Mouse (Mus musculus) ovary, postnatal 36 days (tissue): ENCODE data around the gene Olfr1359.
"Not testable (repeated sequence)": the region's sequence is repeated elsewhere in the genome, so short reads cannot be mapped to it uniquely, and the experiment has no call there.

Experiments
- DNase-seq: peaks from one replicate; pipeline ENCODE4 v3.0.0; 2022; ENCODE audit warnings: low spot score, mixed read lengths

Gene Olfr1359

DNA sequence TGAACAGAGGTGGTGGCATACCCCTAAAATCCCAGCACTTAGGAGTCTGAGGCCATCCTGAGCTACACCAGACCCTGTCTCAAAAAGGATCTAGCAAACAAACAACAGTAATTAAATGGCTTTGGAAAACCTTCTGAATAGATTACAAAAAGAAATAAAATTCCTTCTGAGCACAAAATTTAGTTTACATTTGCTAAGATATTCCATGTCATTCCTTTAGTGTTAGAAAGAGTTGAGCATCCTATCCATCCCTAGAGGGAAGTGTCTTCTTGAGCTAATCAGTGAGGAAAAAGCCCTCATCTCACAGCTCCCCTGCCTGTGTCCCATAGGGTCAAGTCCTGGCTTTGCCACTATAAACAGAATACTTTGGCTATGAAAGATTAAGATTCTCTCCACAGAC, at the start of gene Olfr1359:
TSS of gene Olfr1359 (plus strand) at position 301 of the 400 bp plus-strand sequence.
- no peak for DNase-seq

DNA sequence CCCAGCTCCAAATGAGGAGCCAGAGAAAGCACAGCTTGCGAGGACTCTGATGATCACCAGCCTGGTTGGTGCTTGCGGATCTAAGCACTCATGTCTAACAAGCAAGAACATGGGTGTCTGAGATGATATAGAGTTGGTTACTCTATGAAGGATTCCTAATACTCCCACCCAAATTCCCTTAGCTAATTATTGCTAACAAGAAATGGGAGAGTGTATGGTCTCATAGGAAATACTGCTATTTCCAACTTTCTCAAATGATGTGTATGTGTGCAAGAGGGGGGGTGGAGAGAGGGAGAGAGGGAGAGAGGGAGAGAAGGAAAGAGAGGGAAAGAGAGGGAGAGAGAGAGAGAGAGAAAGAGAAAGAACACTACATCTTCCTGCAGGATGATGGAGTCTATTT, 34.6 kb upstream of the Olfr1359 start, which contains the start of gene Olfr1361:
TSS of gene Olfr1361 (minus strand) at position 101 of the 400 bp plus-strand sequence.
- no peak for DNase-seq

DNA sequence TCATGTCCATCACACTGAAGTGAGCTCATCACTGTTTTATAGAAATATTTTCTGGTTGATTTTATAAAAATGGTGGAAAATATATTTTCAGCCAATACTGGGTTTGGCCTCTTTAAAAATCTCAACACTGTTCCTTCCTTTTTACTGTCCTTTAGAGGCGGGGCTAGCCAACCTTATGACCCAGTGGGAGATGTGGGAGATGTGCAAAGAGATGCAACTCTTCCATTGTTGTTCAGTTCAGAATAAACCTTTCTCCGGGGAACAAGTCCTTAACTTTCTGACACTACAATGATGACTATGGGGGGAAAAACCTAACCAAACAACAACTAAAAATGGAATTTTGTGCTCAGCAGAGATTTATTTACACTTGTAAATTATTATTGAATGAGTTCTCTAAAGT, 20.6 kb upstream of the Olfr1359 start, which contains the start of gene Olfr1360:
TSS of gene Olfr1360 (minus strand) at position 101 of the 400 bp plus-strand sequence.
- no peak for DNase-seq

DNA sequence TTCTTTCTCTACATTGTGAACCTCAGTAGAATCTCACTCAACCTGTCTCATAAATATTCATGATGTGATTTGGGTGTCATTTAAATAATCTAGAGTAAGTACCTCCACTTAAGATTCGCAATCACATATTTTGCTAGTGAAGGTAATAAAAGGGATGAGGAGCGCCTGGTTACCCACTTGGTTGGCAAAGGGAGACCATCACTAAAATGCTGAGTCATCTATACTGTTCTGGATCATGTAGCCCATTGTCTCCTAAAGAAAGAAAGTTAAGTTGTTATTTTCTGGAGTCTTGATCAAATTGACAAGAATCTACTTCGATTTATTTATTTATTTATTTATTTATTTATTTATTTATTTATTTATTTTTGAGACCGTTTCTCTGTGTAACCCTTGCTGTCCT, 8.8 kb downstream of the Olfr1359 start:
- DNase-seq, result no peak

DNA sequence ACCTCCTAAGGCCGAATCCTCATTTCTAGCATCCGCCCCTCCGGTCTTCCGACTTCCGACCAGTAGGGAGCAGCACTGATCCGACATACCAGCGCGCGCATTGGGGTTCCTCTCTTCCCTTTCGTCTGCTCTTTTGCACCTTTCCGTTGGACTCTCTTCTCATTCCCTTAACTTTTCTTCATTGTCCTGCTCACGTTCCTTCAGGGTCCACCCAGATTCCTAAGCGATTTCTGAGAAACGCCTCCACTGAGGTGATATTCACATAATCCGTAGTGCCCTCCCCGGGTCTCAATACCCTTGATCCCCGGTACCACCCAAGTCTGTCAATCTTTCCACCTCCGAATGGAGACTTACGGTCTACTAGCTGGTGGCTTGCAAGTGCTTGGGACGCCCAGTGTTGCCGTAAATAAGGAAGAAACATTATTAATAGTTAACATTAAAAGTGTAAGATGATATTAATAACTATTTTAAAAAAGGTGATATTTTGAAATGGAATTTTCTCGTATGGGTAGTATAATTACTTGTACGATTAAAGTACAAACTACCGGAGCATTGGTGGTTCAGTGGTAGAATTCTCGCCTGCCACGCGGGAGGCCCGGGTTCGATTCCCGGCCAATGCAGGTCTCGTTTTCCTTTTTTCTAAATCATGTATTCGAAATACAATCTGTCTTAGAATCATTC, 12.3 kb downstream of the Olfr1359 start:
- DNase-seq, result peak; percentile 82

DNA sequence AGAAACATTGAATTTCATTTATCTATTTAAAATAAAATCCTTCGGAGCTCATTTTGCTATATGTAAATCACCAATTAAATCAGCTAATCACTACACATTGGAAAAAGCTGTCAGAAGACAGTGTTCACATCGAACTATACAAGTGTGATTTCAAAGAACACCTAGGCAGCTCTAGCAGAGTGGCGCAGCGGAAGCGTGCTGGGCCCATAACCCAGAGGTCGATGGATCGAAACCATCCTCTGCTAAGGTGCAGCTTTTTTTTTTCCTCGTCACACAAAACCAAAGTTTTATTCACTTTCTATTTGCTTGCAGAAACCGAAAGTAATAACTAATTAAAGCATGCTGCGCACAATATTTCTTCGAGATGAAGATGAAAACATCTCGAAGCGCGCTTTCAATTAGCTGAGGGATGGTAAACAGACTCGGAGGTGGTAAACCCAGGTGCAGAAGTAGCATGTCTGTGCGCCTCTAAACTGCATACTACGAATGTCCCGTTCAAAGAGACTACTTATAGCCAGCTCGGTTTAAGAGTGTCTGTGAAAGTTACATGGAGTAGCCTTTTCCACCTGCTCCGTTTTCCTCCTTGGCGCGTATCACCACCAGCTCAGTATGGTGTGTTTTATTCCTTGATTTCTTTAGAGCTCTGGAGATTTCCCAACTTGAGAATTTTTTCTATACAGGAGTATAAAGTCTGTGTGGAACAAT, 13.1 kb downstream of the Olfr1359 start:
- peak; percentile 67 for DNase-seq

DNA sequence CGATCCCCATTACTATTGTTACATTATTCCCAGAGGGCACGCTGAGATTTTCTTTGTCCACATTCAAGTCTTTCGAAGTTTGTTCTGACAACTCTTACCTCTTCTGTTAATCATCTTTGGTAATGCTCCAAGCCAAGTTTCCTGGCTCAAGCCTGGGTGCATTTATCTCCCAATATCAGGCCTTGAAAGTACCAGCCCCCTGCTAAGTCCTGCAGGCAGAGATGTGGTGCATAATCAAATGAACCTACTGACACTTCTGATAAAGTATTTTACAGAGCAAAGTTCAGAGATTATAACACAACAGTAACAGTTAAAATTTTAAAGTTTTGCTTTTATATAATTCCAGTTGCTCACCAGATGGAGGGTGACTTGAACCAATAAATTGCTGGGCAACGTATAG, 13.8 kb downstream of the Olfr1359 start:
- DNase-seq, result no peak

DNA sequence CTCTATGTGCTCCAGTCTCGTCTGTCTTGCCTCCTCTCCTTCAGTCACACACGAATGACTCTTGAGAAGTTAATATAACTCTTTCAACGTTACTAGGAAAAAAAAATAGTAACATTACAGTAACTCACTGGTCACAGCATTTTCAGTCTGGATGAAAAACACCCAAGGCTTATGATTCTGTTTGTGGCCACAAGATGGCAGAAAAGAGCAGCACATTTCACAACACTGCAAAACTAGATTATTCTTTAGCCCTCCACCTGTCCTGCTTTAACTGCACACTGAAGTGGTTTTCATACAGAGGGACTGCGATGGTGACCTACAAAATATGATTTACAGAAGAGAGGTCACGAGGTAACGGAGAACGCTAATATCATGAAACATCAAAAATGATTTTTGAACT, 16.8 kb downstream of the Olfr1359 start:
- peak; percentile 30 for DNase-seq

DNA sequence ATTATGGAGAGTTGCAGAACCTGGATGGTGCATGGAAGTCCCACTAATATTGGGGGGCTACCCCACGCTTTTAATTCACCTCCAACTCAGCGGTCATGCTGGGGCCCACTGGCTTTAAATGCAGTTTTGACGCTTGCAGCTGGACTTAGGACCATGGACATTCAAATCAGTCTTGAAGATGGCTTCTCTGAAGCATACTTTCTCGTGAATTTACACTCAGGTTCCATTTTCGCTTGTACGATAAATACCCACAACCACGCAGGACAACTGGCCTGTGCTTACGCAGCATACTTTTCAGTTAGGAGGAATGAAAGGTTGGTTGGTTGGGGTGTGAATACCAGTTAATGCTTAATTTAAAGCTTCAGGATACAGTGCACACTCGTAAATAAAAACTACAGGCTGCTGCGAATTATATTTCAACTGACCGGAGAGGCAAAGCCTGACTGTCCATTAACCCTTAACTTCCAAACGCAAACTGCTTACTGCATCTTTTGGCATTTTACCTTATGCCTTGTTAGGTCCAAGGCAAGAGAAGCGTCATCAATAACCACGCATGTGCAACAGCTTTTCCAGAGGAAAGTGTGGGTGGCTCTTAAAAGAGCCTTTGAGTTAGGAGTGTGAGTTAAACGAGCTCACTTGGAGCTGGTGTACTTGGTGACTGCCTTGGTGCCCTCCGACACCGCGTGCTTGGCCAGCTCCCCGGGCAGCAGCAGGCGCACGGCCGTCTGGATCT, 17.4 kb downstream of the Olfr1359 start:
- DNase-seq, result no peak

DNA sequence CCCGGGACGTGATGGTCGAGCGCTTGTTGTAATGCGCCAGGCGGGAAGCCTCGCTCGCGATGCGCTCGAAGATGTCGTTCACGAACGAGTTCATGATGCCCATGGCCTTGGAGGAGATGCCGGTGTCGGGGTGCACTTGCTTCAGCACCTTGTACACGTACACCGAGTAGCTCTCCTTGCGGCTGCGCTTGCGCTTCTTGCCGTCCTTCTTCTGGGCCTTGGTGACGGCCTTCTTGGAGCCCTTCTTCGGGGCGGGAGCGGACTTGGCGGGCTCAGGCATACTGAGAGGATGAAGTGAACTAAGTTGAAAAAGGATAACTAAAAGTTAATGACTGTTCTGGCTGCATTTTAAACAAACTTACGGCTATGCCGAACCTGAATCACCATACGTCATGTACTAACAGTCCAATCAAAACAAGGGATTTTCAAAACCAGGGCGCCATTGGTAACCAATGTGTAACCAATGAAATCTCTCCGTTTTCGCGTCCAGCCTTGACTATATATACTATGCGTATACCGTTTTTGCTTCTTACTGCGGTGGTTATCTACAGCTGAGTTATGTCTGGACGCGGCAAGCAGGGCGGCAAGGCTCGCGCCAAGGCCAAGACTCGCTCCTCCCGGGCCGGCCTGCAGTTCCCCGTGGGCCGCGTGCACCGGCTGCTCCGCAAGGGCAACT, 18.1 kb downstream of the Olfr1359 start, which contains the start of the genes Hist1h2bl and Hist1h2ai:
TSS of gene Hist1h2bl (minus strand) at position 280 of the 676 bp plus-strand sequence.
TSS of gene Hist1h2ai (plus strand) at position 559 of the 676 bp plus-strand sequence.
- peak; percentile 69 for DNase-seq

DNA sequence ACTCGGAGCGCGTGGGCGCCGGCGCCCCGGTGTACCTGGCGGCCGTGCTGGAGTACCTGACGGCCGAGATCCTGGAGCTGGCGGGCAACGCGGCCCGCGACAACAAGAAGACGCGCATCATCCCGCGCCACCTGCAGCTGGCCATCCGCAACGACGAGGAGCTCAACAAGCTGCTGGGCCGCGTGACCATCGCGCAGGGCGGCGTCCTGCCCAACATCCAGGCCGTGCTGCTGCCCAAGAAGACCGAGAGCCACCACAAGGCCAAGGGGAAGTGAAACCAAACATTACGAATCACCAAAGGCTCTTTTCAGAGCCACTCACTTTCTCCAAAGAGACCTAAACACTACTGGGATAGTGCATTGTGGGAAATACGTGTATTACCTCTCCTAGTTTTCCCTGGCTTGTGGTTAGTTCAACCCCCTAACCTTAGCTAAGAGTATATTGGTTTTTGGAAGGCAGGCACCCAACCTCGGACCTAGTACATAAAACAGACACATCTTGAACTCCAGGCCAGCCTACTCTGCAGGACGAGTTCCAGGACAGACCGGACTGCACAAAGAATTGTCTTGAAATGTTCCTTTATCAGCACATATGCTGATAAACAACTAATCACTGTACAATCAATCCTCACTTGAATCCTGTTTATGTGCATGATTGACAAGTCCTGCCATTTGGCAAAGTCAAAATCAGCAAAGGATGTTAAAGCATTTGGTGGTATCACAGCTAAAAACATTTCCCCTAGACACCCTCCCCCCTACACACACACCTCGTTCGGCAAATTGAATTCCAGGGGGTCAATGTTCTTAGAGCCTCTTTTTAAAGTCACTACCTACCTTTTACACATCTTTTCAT, 18.9 kb downstream of the Olfr1359 start:
- not testable (repeated sequence) for DNase-seq

DNA sequence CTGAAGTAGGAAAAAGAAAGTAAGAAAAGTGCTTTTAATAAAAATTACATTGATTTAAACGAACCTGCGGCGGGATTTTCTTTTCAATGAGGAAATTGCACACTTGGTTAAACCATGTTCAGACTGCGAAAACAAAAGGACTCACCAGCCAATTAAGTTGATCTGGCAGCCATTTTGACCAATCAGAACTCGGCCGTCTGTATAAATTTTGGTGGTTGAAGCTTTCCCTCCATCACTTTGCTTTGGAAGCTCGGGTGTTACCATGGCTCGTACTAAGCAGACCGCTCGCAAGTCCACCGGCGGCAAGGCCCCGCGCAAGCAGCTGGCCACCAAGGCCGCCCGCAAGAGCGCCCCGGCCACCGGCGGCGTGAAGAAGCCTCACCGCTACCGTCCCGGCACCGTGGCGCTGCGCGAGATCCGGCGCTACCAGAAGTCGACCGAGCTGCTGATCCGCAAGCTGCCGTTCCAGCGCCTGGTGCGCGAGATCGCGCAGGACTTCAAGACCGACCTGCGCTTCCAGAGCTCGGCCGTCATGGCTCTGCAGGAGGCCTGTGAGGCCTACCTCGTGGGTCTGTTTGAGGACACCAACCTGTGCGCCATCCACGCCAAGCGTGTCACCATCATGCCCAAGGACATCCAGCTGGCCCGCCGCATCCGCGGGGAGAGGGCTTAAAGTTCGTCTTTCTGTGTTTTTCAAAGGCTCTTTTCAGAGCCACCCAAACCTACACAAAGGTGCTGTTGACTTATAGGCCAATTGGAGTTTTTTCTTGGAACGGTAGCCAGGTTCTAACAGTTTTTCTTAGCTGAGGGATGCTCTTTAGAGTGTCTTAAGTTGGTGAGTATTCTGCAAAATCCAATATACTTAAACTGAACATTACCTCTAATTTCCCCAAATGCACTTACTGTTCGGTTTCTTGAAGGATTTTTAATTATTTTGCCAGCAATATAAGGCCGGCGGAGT, 19.8 kb downstream of the Olfr1359 start, which contains the start of gene Hist1h3h:
TSS of gene Hist1h3h (plus strand) at position 263 of the 961 bp plus-strand sequence.
- DNase-seq, result peak; percentile 77

DNA sequence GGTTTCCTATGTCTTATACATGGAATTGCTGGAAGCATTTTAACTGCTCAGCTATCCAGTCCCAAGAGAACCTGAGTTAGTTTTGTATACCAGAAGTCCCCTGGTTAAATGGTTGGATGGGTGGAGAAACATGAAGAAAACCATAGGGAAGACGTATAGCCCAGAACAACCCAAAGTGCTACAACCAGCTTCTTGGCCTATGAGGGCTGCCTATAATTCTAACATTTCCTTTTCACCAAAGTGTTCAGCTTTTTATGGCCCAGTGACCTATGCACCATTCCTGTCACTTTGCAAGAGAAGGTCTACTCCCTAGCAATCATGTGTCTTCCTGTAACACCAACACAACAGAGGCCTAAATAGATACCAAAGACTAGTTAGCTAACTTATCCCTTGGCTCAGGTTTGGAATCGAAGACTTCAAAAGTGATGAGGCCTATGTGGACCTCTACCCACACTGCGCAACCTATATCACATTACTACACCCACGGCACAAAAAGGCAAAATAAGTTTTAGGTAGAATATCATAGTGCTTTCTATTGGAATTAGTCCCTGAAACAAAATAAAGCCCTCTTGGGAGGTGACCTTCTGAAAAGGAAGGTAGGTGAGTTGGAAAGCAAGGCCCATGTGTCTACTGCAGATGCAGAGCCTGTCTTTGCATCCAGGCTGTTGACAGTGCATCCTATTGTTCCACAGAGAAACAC, 20.6 kb downstream of the Olfr1359 start:
- no peak for DNase-seq

DNA sequence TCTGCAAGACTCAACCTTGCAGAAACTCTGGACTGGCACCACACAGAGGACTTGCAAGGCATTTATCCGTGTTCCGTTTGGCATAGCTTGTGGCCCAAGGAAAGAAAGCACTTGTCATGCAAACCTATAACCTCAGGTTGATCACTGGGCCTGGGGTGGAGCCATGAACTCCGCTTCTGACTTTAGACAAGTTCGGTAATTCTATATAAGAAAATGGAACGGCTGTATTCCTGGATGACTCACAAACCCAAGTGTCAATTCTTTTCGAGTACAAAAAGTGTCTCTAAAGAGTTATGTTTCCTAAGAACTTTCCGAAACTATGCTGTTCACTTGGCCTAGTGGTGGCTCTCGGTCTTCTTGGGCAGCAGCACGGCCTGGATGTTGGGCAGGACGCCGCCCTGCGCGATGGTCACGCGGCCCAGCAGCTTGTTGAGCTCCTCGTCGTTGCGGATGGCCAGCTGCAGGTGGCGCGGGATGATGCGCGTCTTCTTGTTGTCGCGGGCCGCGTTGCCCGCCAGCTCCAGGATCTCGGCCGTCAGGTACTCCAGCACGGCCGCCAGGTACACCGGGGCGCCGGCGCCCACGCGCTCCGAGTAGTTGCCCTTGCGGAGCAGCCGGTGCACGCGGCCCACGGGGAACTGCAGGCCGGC, 23.3 kb downstream of the Olfr1359 start:
- not testable (repeated sequence) for DNase-seq

DNA sequence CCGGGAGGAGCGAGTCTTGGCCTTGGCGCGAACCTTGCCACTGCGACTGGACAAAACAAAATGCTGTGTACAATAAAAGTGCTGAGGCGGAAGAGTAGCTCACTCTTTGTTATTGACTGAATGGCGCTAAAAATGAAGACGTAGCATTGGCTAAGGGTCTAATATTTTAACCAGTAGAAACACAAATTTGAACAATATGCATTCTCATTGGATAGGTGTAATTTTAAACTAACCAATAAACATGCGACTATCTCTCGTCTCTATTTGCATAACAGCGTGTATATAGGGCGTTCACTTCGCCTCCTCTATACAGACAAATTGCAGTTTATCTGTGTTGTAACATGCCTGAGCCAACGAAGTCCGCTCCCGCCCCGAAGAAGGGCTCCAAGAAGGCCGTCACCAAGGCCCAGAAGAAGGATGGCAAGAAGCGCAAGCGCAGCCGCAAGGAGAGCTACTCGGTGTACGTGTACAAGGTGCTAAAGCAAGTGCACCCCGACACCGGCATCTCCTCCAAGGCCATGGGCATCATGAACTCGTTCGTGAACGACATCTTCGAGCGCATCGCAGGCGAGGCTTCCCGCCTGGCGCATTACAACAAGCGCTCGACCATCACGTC, 24.0 kb downstream of the Olfr1359 start, which contains the start of gene Hist1h2bm:
TSS of gene Hist1h2bm (plus strand) at position 288 of the 616 bp plus-strand sequence.
- DNase-seq, result peak; percentile 59

DNA sequence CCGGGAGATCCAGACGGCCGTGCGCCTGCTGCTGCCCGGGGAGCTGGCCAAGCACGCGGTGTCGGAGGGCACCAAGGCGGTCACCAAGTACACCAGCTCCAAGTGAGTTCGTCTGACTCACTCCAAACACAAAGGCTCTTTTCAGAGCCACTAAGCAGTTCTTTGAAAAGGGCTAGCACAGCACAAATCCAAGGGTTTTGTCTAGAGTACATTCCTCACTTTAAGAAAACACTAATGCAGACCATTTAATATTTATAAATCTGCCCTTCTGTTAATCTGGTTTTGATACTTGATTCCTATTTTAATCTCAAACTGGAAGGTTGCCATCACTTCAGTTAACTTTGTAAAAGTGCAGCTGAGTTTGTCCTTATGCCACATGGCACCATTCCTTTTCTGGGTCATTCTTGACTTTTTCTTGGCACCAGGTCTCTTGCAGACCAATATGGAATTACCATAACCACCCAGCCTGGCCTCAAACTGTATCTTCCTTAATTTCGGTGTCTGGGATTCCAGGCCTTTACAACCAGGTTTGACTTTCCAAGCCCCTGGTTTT, 24.5 kb downstream of the Olfr1359 start:
- DNase-seq, result no peak

DNA sequence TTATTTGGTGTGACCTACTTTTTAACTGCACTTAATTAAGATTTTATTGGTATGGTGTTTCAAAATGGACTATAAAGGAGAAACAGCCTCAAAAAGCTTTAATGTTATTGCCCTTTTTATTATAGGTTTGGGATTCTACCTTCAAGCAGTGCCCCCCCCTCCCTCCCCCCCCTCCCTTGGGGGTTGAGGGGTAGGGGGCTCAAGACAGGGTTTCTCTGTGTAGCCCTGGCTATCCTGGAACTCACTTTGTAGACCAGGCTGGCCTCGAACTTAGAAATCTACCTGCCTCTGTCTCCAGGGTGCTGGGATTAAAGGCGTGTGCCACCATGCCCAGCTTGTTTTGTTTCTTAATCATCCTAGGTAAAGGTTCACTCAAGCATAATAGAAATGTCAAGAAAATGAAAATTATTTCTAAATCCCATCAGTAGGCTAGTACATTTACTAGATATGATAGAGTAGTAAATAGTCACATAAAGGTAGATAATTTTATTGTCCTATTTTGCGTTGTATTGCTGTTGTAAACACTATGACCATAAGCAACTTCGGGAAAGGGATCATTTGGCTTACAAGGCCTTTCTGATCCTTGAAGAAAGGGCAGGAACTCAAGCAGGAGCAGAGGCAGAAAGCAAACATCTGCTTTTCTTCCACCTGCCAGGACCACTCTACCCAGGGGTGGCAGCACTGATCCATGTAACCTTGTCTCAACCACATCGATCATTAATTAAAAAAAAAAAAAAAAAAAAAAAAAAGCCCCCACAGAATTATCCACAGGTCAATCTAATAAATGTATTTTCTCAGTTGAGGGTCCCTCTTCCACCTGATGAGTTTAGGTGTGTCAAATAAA, 25.3 kb downstream of the Olfr1359 start:
- DNase-seq, result no peak
